Mouse (Mus musculus) spleen, postnatal 14 days (tissue): Measurements from ENCODE around the gene Vstm4.

Experiments
- DNase-seq, 2 experiments: peaks; one replicate each; pipeline ENCODE4 v3.0.0; 2021 to 2022; ENCODE audit warnings: low spot score in 2 of 2

Vstm4 gene

DNA sequence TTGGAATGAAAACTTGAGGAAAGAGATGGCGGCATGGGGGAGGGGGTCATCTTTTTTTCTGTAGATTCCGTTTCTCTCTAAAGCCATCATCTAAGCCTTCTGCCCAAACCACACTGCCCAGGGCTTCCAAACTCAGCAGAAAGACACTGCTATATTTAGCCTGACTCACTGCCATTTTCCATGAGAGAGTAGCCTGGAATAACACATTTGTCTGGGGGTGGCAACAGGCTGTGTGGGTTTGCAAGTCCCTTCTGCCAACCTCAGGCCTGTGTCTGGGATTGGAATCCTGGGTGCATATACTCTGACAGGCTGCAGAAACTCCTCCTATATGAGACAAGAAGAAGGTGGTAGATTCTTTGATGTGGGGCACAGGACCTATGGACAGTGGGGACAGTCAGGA is 91.0 kb downstream of the Vstm4 start:
- no peak for DNase-seq

DNA sequence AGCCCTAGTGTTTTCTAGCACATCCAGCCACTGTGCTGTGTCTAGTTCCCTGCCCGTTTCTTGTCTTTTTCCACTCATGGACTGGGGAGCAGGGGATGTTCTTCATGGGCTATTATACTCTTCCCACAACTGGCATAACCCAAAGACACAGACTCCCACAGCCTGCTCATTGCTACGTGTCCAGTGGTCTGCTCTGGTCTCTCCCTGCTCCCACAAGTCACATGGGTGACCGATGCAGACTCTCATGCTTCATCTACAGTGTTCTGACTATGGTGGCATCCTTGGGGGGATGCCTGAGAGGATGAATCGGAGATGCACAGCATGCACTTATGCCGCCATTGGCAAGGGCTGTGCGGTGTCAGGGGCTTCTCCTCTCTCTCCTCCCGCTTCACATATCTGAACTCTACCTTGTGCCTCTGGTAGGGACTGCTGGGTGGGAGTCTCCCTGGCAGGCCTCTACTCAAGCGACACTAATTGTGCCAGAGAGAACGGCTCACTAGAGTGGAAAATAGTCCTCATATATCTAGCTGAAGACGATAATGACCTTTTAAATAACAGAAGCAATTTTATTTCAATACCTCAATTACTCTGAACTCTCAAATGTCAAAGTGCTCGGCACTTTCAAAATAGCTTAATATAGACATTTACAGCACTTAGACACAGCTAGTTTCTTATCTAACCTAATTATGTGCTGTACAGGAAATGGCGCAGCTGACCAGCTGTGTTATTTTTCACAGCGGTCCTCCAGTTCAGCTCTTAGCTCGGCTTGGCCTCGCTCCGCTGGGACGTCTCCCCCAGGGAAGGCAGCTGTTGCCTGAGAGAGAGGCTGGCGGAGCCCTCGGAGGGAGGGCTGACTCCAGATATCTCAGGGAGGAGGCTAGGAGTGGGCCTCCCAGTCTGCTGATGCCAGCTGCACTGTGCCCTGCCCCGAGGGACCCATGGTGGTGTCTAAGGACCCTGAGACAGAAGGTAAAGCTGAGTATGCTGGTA is 94.1 kb downstream of the Vstm4 start:
- DNase-seq: peak in 1 of 2 experiments; percentile 7

DNA sequence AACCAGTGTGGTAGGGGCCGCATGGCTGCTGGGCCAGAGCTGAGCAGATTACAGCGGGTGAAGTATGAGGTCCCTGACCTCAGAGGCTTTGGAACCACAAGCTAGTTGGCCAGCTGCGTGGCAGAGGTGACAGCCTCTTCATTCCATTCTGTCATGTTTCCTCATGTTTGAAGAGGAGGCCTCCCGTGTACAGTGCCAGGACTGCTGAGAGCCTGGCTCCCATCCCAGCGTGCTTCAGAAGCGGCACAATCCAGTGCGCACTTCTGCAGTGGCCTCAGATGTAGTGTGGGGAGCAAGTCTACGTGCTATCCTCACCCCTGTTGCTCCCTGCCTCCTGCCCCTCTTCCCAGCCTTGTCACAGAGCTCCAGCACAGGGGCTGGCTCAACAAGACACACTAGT is 99.9 kb downstream of the Vstm4 start:
- no peak for DNase-seq

DNA sequence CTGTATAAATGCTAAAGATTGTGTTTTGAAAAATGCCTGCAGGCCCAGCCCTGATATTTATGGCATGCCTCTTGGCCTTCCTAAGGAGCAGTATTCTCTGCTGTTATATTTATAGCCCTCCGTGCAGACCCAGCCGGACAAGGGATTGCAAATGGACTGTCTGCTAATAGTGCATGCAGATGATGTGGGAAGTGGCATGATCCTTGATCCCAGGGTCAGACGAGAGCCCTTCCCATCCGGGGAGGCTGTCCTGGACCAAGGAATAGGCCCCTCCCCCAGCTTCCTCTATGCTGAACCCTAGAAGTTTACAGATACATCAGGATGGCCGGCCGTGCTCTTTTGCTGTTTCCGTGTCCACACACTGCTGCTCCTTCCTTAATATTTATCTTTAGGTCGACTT is 102.1 kb downstream of the Vstm4 start:
- no peak for DNase-seq

DNA sequence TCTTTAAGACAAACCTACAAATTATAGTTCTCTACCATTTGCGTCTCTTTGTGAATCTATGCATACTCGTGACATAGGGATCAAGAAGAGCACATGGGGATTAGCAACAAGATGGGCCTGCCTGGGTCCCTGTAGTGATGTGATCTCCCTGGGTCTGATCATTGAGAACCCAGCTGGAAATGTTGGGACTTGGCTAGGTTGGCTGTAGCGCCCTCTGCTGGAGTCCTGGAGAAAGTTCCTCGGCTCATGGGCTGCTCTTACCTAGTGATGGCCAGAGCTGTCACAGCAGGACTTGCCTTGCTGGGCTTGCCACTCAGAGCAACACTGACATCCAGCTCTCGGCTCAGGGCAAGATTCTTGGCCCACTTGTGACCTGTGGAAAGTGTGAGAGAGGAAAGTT is 103.9 kb downstream of the Vstm4 start:
- DNase-seq: peak in 1 of 2 experiments; percentile 15

DNA sequence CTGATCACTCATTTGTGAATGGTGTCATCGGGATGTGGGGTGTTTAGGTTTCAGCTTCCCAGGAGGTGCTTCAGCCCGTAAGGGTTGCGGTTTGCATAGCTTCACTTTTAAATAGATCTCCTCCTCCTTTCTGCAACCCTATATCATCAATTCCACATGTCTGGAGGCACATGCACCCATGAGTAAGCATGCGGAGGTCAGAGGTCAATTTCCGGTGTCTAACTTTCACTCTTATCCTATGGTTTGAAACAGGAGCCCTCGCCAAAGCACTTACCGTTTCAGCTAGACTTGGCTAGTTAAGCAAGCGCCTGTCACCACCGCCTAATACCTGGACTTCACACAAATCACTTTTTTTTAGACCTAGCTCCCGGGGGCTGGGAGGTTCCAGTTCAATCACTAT is 108.2 kb downstream of the Vstm4 start:
- DNase-seq: no peak

DNA sequence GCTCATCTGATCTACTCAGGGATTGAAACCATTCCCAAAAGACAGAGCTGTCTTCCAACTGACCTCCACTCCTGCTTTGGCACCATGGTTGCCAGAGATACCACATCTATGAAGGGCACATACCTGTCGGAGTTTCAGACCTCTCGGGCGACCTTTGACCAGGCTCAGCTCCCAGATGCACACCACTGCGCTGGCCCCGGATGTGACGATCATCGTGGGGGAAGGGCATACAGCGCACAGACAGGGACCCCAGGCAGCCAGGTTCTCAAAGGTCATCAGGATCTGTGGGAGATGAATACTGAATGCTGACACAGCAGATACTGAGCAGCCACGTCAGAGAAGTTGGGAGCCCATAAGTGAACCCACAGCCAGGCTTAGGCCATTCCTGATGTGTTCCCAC is 114.1 kb downstream of the Vstm4 start:
- DNase-seq: no peak

DNA sequence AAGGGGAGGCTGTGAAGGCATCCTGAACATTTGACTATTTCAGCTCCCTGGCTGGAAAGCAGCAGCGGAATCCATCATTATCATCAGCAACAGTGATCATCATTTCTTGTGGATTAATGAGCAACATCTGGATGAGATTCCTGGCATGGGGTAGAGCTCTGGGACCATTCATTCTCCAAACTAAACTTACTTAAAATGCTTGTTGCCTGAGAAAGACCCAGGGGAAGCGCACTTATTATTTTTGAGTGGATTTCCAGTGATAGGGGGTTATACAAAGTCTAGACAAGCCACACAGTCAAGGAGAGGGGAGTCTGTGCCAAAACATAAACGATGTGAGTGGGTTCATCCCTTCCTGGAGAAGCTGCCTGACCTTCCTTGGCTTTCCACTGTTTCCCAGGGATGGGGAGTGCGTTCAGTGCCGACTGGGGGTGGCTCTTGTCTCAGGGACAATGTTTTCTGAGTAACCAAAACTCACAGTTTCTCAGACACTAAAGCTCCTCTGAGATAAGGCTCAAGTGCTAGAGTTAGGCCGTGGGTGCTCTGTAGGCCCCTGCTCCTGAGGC is 127.7 kb downstream of the Vstm4 start:
- no peak for DNase-seq

DNA sequence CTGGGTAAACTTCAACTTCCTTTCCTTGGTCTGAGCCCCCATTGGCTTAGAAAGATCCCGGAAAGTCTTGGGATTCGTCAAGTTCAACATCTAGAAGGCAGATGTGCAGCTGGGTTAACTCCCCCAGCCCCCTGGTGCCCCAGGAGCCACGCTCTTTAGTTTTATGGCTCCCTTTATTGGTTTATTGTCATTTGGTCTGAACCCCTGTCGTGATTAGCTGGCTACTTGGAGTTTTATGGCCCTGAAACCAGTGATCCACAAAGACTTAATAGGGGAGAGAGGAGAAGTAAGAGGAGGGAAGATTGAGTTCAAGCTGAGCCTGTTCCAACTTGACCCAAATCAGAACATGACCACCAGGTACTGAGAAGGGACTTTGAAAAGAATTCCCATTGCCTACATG is 130.1 kb downstream of the Vstm4 start:
- DNase-seq: no peak
